Mouse (Mus musculus) embryonic facial prominence, embryonic 14.5 days (tissue): ENCODE results near the gene F10. TPM values are rescaled to one million over a fixed set of nuclear protein-coding genes. Genes with fewer than 3 reads are reported as not detected.

ENCODE experiments used
- ATAC-seq: fragments of 200-750 bp; cut with Nextera tagmentation; 2 replicates; pipeline ENCODE4 v1.8.0; 2017; ENCODE audit warnings: low read depth, moderate number of reproducible peaks, moderate TSS enrichment
- DNase-seq: peaks from one replicate; pipeline ENCODE4 v3.0.0-alpha.2; 2015; ENCODE audit warnings: low spot score
- H3K27ac ChIP-seq: fragments of 300-500 bp; sonication (generic); replicated peaks from 2 replicates; pipeline ENCODE4 v1.5.1; 2014; ENCODE audit warnings: low read depth, mild to moderate bottlenecking, low read length, moderate library complexity
- H3K27me3 ChIP-seq: fragments of 300-500 bp; sonication (generic); replicated peaks from 2 replicates; pipeline ENCODE4 v1.6.1; 2014; ENCODE audit warnings: low read length; ENCODE audit not compliant: control insufficient read depth, insufficient read depth
- H3K36me3 ChIP-seq: fragments of 300-500 bp; sonication (generic); 2 replicates; pipeline ENCODE4 v1.6.1; 2014; ENCODE audit warnings: low read length, mixed read lengths; ENCODE audit not compliant: control insufficient read depth, insufficient read depth
- H3K4me1 ChIP-seq: fragments of 300-500 bp; sonication (generic); 2 replicates; pipeline ENCODE4 v1.6.1; 2014; ENCODE audit warnings: antibody characterized with exemption, low read length; ENCODE audit not compliant: control insufficient read depth, insufficient read depth
- H3K4me2 ChIP-seq: fragments of 300-500 bp; sonication (generic); 2 replicates; pipeline ENCODE4 v1.6.1; 2014; ENCODE audit warnings: low read depth, mild to moderate bottlenecking, low read length, moderate library complexity, mixed read lengths
- H3K4me3 ChIP-seq: fragments of 300-500 bp; sonication (generic); 2 replicates; pipeline ENCODE4 v1.5.1; 2014; ENCODE audit warnings: low read depth, mild to moderate bottlenecking, low read length
- H3K9ac ChIP-seq: fragments of 300-500 bp; sonication (generic); 2 replicates; pipeline ENCODE4 v1.6.1; 2014; ENCODE audit warnings: low read depth, mild to moderate bottlenecking, low read length, moderate library complexity, mixed read lengths
- H3K9me3 ChIP-seq: fragments of 300-500 bp; sonication (generic); 2 replicates; pipeline ENCODE4 v1.6.1; 2016; ENCODE audit warnings: low read length; ENCODE audit not compliant: control insufficient read depth
- WGBS: fragments of 180-500 bp; shearing (Covaris S2); extraction: QIAGEN DNeasy Blood & Tissue Kit; methylation state at CpG from one replicate; pipeline ENCODE4 v1.1.7; 2014; 5-methylcytosine and 5-hydroxymethylcytosine counted together
- polyA plus RNA-seq: library from polyadenylated mRNA; unstranded; fragments of >200 nt; fragmentation: Nextera tagmentation; extraction: Ambion mirVana; gene quantifications from 2 replicates; pipeline ENCODE4 v1.2.1, GENCODE M21; 2014

F10 gene
- polyA plus RNA-seq, 1 experiment from 2014 or later = 0.38 TPM

DNA sequence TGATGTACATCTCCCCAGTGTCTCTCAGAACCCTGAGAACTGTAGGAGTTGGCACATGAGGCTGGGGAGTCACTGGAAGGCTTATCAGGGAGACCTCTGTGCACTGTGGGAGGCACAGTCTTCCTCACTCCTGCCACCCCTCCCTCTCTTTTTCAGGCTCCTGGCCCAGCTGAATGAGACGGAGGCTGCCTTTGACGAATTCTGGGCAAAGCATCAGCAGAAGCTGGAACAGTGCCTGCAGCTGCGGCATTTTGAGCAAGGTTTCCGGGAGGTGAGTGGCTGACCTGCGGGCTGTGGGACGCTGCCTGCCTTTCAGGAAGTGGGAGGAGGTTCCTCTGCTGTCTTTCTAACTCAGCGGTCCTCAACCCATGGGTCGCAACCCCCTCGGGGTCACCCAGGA, 37.3 kb upstream of the F10 start:
- Histone ChIP-seq H3K4me3 (no peak overlapping the region), H3K36me3 (peaks cover 54% of the 10 kb centered on the region), H3K27me3 (no peaks in the 10 kb centered on the region), H3K27ac (no peak overlapping the region), H3K9me3 (no peaks in the 10 kb centered on the region), H3K4me2 (no peak overlapping the region), H3K4me1 (peaks cover 25% of the 10 kb centered on the region), H3K9ac (no peak overlapping the region)
- ATAC-seq = no peak
- WGBS = 67% methylated on average over 9 of the region's 9 CpGs
- DNase-seq = no peak

DNA sequence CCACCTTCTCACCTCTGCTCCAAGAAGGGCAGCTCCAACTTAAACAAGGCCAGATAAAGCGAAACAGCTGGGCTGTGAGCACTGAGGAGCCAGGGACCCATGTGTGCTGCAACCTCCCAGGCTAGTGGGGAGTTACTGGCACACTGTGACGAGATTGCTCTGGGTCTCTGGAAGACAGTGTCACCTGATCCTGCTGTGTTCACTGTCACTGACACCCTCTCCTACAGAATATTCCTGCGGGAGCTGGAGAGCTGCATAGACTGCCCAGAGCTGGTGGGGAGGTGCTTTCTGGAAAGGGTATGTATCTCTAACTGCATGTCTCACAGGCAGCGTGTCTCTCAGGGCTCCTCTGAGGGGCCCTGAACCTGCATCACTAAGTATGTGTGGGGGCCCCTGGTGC, 29.6 kb upstream of the F10 start:
- peaks cover 76% of the 10 kb centered on the region for H3K36me3 ChIP-seq
- no peak overlapping the region for H3K4me3 ChIP-seq
- 51% methylated on average over 4 of the region's 4 CpGs for WGBS

DNA sequence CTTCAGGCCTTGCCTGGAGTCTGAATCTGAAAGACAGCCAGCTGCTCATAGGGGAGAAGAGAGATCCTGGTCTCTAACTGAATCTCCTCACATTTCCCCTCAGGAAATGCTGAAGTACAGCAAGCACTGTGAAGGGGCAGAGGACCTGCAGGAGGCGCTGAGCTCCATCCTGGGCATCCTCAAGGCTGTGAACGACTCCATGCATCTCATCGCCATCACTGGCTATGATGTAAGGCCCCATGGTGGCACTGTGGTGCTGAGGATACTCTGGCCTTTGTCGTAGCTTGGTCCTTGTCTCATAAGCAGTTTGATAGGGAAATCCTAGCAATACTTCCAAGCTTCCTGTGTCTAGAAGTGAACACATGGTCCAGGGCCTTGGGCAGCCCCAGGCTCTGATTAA, 26.8 kb upstream of the F10 start:
- H3K27ac ChIP-seq = no peak overlapping the region
- peaks cover 67% of the 10 kb centered on the region for H3K36me3 ChIP-seq

More for the DNA sequence above, 29.6 kb upstream of the F10 start:
- peaks cover 6% of the 10 kb centered on the region; the same call in 1 of the 2 replicates for H3K9me3 ChIP-seq
- no peaks in the 10 kb centered on the region for H3K4me1 ChIP-seq
- no peak overlapping the region for H3K27ac ChIP-seq
- ATAC-seq (no peak), DNase-seq (no peak)
- no peak overlapping the region for H3K9ac ChIP-seq
- H3K4me2 ChIP-seq = no peak overlapping the region
- no peaks in the 10 kb centered on the region for H3K27me3 ChIP-seq

DNA sequence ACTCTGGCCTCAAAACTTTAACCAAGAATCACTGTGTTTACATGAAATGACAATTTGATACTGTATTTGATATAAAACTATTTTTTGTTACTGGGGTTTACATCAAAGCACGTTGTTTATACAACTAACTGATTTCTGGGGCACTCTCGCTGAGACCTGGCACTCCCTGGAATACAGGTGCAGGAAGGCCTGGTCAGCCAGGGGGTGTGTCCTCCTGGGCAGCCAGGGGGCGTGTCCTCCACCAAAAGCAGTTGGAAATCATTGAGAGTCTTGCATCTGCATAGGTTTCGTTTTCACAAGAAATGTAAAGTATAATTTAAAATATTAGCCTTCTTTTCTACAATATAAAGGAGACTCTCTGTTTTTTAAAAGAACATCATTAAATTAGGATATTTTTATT, 17.5 kb upstream of the F10 start:
- ATAC-seq (no peak), DNase-seq (no peak)
- H3K4me1 ChIP-seq = no peaks in the 10 kb centered on the region
- 0 out of 2 replicates have a peak, but pooled peaks cover 5% of the 10 kb centered on the region for H3K36me3 ChIP-seq
- H3K27me3 ChIP-seq = no peaks in the 10 kb centered on the region
- H3K27ac ChIP-seq = no peak overlapping the region
- WGBS = 54% methylated on average over 4 of the region's 4 CpGs
- no peak overlapping the region for H3K4me2 ChIP-seq
- no peak overlapping the region for H3K9ac ChIP-seq
- no peaks in the 10 kb centered on the region for H3K9me3 ChIP-seq
- no peak overlapping the region for H3K4me3 ChIP-seq

More for the DNA sequence above, 26.8 kb upstream of the F10 start:
- Histone ChIP-seq H3K4me3 (no peak overlapping the region), H3K27me3 (no peaks in the 10 kb centered on the region), H3K9me3 (peaks cover 6% of the 10 kb centered on the region; the same call in 1 of the 2 replicates), H3K4me2 (no peak overlapping the region), H3K4me1 (no peaks in the 10 kb centered on the region), H3K9ac (no peak overlapping the region)
- 78% methylated on average over 4 of the region's 4 CpGs for WGBS
- ATAC-seq = no peak
- DNase-seq = no peak

DNA sequence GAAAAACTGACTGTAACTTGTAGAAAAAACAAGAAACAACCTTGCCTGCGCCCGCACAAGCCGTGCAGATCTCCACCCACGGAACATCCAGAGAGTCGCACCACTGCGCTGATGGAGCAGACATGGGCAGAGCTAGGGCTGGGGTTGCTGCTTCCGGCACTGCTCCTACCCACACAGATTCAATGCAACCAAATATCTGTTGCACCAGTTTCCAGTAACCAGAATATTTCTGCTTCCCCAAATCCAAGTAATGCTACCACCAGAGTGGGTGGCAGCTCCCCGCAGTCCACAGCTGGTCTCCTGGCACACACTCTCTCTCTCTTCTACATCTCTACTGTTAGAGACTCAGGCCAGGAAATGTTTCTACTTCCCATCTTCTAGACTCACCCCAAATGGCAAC, 15.3 kb upstream of the F10 start:
- H3K9me3 ChIP-seq = no peaks in the 10 kb centered on the region
- H3K4me1 ChIP-seq = no peaks in the 10 kb centered on the region
- no peak overlapping the region for H3K9ac ChIP-seq
- DNase-seq = no peak
- no peak overlapping the region for H3K4me2 ChIP-seq
- H3K4me3 ChIP-seq = no peak overlapping the region
- 0 out of 2 replicates have a peak, but pooled peaks cover 2% of the 10 kb centered on the region for H3K36me3 ChIP-seq
- no peaks in the 10 kb centered on the region for H3K27me3 ChIP-seq
- 93% methylated on average over 8 of the region's 8 CpGs for WGBS
- ATAC-seq = no peak
- no peak overlapping the region for H3K27ac ChIP-seq

DNA sequence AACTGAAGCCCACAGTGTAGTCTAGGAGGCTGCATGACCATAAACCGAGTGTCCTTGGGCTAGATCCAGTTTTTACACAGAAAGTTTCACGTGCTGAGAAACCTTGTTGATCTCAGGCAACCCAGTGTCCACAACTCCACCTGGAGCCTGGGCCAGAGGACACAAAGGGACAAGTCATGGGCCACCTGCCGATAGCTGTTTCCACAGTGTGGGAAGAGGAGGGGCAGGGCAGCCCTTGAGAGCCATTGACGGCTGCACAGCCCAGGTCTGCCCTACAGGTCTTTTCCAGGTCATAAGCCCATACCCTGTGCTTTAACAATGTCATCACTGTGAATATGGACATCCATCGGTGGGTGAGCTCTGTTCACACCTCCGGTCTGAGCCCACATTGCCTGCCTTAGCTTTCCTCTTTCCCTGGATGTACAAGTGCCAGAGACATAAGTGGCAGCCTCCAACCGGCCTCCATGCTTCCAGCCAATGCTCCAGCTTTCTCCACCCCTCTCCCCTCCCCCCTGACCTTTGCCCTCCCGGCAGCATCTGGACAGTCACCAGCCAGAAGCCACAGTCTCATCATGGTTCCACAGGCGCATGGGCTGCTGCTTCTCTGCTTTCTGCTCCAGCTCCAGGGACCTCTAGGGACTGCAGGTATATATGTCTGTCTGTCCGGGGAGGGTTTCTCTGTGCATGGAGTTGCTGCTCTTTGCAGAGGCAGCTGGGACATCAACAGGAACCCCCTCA, 11.5 kb upstream of the F10 start, which contains the start of gene F7:
F7 (plus strand) TSS at position 548 of the 738 bp plus-strand sequence.
- WGBS = 51% methylated on average over 10 of the region's 10 CpGs
- Histone ChIP-seq H3K4me2 (no peak within 1 kb of the TSS), H3K27ac (no peak within 1 kb of the TSS), H3K9me3 (no peaks in the 10 kb centered on the region), H3K4me1 (no peaks in the 10 kb centered on the region), H3K9ac (no peak within 1 kb of the TSS), H3K36me3 (no peaks in the 10 kb centered on the region), H3K4me3 (no peak within 1 kb of the TSS), H3K27me3 (no peaks in the 10 kb centered on the region)
- ATAC-seq (no peak), DNase-seq (no peak)

DNA sequence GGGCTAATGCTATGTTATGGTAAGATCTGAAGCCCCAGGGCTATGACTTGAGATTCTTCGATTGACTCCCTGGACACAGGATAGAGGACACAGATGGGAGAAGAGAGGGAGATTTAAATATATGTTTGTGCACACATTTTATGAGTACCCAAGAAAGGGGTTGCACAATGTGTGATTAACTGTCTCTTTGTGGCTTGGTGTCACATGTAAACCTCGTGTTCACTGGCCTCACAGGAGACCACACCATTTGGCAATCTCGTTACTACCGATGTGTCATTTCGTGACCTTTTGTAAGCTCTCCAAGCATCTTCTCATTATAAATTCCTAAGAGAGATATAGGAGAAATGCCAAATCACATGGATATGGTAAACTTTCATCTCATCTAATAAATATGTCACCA, 9.5 kb upstream of the F10 start:
- Histone ChIP-seq H3K27me3 (no peaks in the 10 kb centered on the region), H3K27ac (no peak overlapping the region), H3K4me1 (no peaks in the 10 kb centered on the region), H3K36me3 (no peaks in the 10 kb centered on the region), H3K9me3 (no peaks in the 10 kb centered on the region), H3K4me2 (no peak overlapping the region), H3K9ac (no peak overlapping the region), H3K4me3 (no peak overlapping the region)
- WGBS = 88% methylated on average over 5 of the region's 5 CpGs
- DNase-seq (no peak), ATAC-seq (no peak)

DNA sequence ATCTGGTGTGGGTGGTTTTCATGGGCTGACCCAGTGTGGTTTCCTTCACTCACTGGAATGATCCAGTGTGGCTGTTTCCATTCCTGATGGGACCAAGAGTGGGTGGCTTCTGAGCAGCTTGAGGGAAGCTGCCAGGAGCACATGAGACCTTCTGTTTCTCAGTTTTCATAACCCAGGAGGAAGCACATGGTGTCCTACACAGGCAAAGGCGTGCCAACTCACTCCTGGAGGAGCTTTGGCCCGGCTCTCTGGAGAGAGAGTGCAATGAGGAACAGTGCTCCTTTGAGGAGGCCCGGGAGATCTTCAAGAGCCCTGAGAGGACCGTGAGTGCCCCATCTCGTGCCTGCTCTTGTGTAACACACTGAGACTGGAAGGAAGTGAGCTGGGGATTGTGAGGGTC, 8.6 kb upstream of the F10 start:
- H3K9me3 ChIP-seq = no peaks in the 10 kb centered on the region
- no peak for DNase-seq
- no peaks in the 10 kb centered on the region for H3K36me3 ChIP-seq
- no peaks in the 10 kb centered on the region for H3K27me3 ChIP-seq
- no peak overlapping the region for H3K4me3 ChIP-seq
- H3K4me1 ChIP-seq = no peaks in the 10 kb centered on the region
- H3K4me2 ChIP-seq = no peak overlapping the region
- no peak for ATAC-seq
- no peak overlapping the region for H3K27ac ChIP-seq
- no peak overlapping the region for H3K9ac ChIP-seq
- 51% methylated on average over 5 of the region's 5 CpGs for WGBS

DNA sequence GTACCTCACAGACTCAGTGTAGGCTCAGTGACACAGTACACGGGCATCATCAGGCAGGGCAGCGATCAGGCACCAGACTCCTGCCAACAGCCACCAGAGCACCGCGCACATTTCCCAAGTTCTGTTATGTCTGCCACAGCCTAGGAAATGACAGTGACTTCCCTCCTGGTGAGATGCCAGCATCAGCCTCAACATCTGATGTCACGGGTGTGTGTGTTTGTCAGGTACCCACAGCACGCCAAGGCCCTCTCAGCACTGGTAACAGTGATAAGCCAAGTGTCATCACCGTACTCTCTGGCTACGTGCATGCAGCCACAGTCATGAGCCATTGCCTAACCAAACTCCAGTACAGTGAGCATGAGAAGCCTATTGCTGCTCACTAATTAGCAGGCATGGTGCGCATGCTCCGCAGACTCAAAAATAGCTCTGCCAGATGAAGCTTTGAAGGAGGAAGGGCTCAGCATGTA, 729 bp upstream of the F10 start:
- H3K9ac ChIP-seq = no peak overlapping the region
- no peak for ATAC-seq
- H3K36me3 ChIP-seq = no peaks in the 10 kb centered on the region
- 86% methylated on average over 10 of the region's 10 CpGs for WGBS
- no peaks in the 10 kb centered on the region for H3K9me3 ChIP-seq
- no peak overlapping the region for H3K4me2 ChIP-seq
- H3K4me1 ChIP-seq = no peaks in the 10 kb centered on the region
- H3K27ac ChIP-seq = no peak overlapping the region
- no peaks in the 10 kb centered on the region for H3K27me3 ChIP-seq
- DNase-seq = peak; percentile 24
- no peak overlapping the region for H3K4me3 ChIP-seq
